ENCODE assay signal across 11 mouse cellular contexts in the genomic region with DNA sequence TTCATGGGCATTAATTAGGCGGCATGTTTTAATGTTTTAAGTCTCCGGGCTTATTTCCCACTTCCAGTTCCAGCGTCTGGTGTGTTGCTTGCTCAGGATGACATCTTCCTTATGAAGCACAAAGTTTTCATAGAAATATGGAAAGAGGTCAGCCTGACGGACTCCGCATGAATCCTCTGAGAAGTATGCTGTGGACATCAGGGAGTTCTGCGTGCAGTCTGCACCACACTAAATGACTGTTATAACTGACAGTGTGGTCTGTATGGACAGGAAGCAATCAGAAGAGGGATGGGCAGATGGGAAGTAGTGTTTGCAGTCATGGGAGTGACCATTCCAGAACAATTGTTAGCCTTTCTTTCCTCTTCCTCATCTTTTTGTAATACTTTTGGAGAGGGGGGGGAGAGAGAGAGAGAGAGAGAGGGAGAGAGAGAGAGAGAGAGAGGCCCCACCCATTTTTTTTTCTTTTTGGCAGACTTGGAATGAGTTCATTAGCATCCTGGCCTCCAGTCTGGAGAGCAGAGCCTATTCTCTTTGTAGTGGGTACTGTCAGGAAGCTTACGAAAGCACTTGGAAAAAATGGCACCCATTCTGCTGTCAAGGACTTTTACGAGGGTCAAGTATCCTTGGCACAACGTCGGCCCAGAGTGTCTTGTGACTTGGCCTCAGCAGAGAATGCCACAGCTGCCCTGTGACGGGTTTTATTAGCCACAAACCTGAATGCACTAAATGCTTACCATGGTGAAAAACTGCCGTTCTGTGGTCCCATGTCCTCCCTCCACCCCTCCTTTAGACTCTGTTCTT. TPM values are rescaled to one million over a fixed set of nuclear protein-coding genes. Genes with fewer than 3 reads are reported as not detected.
DNase-seq lines count a peak whose midpoint lies in the region; ATAC-seq lines count a peak whose summit lies in the region.
"Had no signal": no experiment of that assay in that cellular context is flagged by ENCODE, and none has a peak within 500 bp of the region (broad histone marks: within the 10 kb centered on the region; RNA-seq: fewer than 3 reads in every experiment).

No protein-coding gene starts in this region.

- H3K27ac ChIP-seq in heart, embryonic 11.5 days (ENCODE audit: low read depth, low read length) = no peak overlapping the region
- peak overlapping the region; percentile 69 for H3K27ac ChIP-seq in lung, embryonic 16.5 days (ENCODE audit: low read length)
- H3K27ac ChIP-seq in forebrain, embryonic 11.5 days (ENCODE audit: low read depth, low read length) = no peak overlapping the region
- H3K27ac ChIP-seq: liver, embryonic 12.5 days had no signal

- 69% methylated on average over 12 of the region's 12 CpGs for WGBS in heart, embryonic 11.5 days (ENCODE audit: insufficient replicate concordance)
- 31% methylated on average over 12 of the region's 12 CpGs for WGBS in lung, embryonic 16.5 days
- WGBS in forebrain, embryonic 11.5 days = 79% methylated on average over 12 of the region's 12 CpGs

- intact Hi-C loops in gastrocnemius, postnatal 14 days (cut with DNase I; ENCODE audit: low total_unique reads) = no loop called here

- ATAC-seq in heart, embryonic 11.5 days (replicated peaks; ENCODE audit: insufficient number of reproducible peaks, low FRiP score, low TSS enrichment) = no peak
- peak; percentile 83 for ATAC-seq in lung, embryonic 16.5 days (ENCODE audit: low read depth)
- no peak for ATAC-seq in forebrain, embryonic 11.5 days (replicated peaks; ENCODE audit: low FRiP score)
- ATAC-seq: liver, embryonic 12.5 days; Patski had no signal

- DNase-seq in heart, adult 18-20 months = peak; percentile 67 to 71
- DNase-seq in ES-CJ7 (ENCODE audit: low read depth, low spot score) = peak; percentile 38
- DNase-seq in gastrocnemius, postnatal 14 days = peak; percentile 45
- DNase-seq in left cerebral cortex, adult 11 months (ENCODE audit: low spot score) = no peak
- DNase-seq in forebrain, embryonic 11.5 days (ENCODE audit: low spot score) = no peak
- no peak for DNase-seq in layer of hippocampus, adult 9-10 months (ENCODE audit: low spot score)
- DNase-seq: cerebellum, adult 9-11 months had no signal

- no peaks in the 10 kb centered on the region for H3K36me3 ChIP-seq in heart, embryonic 11.5 days (ENCODE audit: control insufficient read depth, insufficient read depth, low read length)
- no peaks in the 10 kb centered on the region for H3K36me3 ChIP-seq in lung, embryonic 16.5 days (ENCODE audit: control insufficient read depth, insufficient read depth, low read length)
- no peaks in the 10 kb centered on the region for H3K36me3 ChIP-seq in forebrain, embryonic 11.5 days (ENCODE audit: control insufficient read depth, insufficient read depth, low read length)
- H3K36me3 ChIP-seq: liver, embryonic 12.5 days had no signal

- H3K9me3 ChIP-seq in heart, embryonic 11.5 days (replicated peaks; ENCODE audit: control insufficient read depth, low read length) = no peaks in the 10 kb centered on the region
- 0 out of 2 replicates have a peak, but pooled peaks cover 2% of the 10 kb centered on the region for H3K9me3 ChIP-seq in lung, embryonic 16.5 days (ENCODE audit: control insufficient read depth, low read length)
- H3K9me3 ChIP-seq in forebrain, embryonic 11.5 days (ENCODE audit: control insufficient read depth, low read length) = no peaks in the 10 kb centered on the region
- H3K9me3 ChIP-seq: liver, embryonic 12.5 days had no signal

- no peak overlapping the region for H3K4me3 ChIP-seq in heart, embryonic 11.5 days (ENCODE audit: low read depth, low read length)
- H3K4me3 ChIP-seq in lung, embryonic 16.5 days (ENCODE audit: low read length) = no peak overlapping the region
- H3K4me3 ChIP-seq in forebrain, embryonic 11.5 days (ENCODE audit: low read depth, low read length) = no peak overlapping the region
- H3K4me3 ChIP-seq: liver, embryonic 12.5 days had no signal

- no peak overlapping the region for H3K4me2 ChIP-seq in heart, embryonic 11.5 days
- no peak overlapping the region for H3K4me2 ChIP-seq in lung, embryonic 16.5 days (ENCODE audit: low read depth, low read length)
- H3K4me2 ChIP-seq in forebrain, embryonic 11.5 days (ENCODE audit: low read depth, low read length, severe bottlenecking) = no peak overlapping the region
- H3K4me2 ChIP-seq: liver, embryonic 12.5 days had no signal

- no peak overlapping the region for H3K9ac ChIP-seq in heart, embryonic 11.5 days (ENCODE audit: low read depth, low read length)
- no peak overlapping the region for H3K9ac ChIP-seq in lung, embryonic 16.5 days (ENCODE audit: low read length)
- no peak overlapping the region for H3K9ac ChIP-seq in forebrain, embryonic 11.5 days (ENCODE audit: low read length)
- H3K9ac ChIP-seq: liver, embryonic 12.5 days had no signal

- H3K27me3 ChIP-seq in heart, embryonic 11.5 days (ENCODE audit: control insufficient read depth, insufficient read depth, low read length) = no peaks in the 10 kb centered on the region
- H3K27me3 ChIP-seq in lung, embryonic 16.5 days (ENCODE audit: control insufficient read depth, insufficient read depth, low read depth, low read length) = no peaks in the 10 kb centered on the region
- H3K27me3 ChIP-seq in forebrain, embryonic 11.5 days (ENCODE audit: control insufficient read depth, insufficient read depth, low read length) = no peaks in the 10 kb centered on the region
- H3K27me3 ChIP-seq: liver, embryonic 12.5 days; Patski had no signal

- H3K4me1 ChIP-seq in heart, embryonic 11.5 days (ENCODE audit: control insufficient read depth, insufficient read depth, low read length) = peaks cover 11% of the 10 kb centered on the region; the same call in 1 of the 2 replicates
- peaks cover 38% of the 10 kb centered on the region for H3K4me1 ChIP-seq in lung, embryonic 16.5 days (replicated peaks; ENCODE audit: control insufficient read depth, insufficient read depth, low read length)
- H3K4me1 ChIP-seq in forebrain, embryonic 11.5 days (replicated peaks; ENCODE audit: control insufficient read depth, insufficient read depth, low read length) = no peaks in the 10 kb centered on the region
- H3K4me1 ChIP-seq: liver, embryonic 12.5 days had no signal

RNA-seq across cellular contexts. Expression of gene Myo1e, which starts 42.9 kb away (rescaled TPM):
- 10 to 100 TPM in 1 of 2 experiments, 1 to 10 TPM in 1; 9.7 to 11.2 TPM for total RNA-seq in heart, adult 18-20 months (2021)
- polyA plus RNA-seq in heart, embryonic 11.5 days (2014; fragmentation: Nextera tagmentation; extraction: Ambion mirVana) = 10.7 and 11.2 TPM in 2 replicates
- 10 to 100 TPM; 14.4 to 15.2 TPM for total RNA-seq in gastrocnemius, postnatal 14 days (2021)
- polyA plus RNA-seq in lung, embryonic 16.5 days (2015; fragmentation: Nextera tagmentation; extraction: Ambion mirVana) = 46.2 and 50.1 TPM in 2 replicates
- polyA plus RNA-seq in forebrain, embryonic 11.5 days (2014; fragmentation: Nextera tagmentation; extraction: Ambion mirVana) = 10.5 and 11.1 TPM in 2 replicates

Comparison
In these comparisons a context has a peak if more than half of its experiments do, and no peak if none do; other contexts are left out.
1. DNase-seq: peak in heart, adult 18-20 months (2 of 2), ES-CJ7 (single experiment) and gastrocnemius, postnatal 14 days (single experiment); none in left cerebral cortex, adult 11 months (single experiment), forebrain, embryonic 11.5 days (single experiment) and layer of hippocampus, adult 9-10 months (single experiment).